Mouse (Mus musculus) embryonic fibroblast, embryonic 13.5 days (primary cell): ENCODE data around the gene Phpt1. TPM values are rescaled to one million over a fixed set of nuclear protein-coding genes. Genes with fewer than 3 reads are reported as not detected.

Source experiments
- H3K27ac ChIP-seq: 2 replicates; pipeline ENCODE4 v1.5.1; 2012; ENCODE audit warnings: low read length, control low read depth, inconsistent platforms; ENCODE audit not compliant: insufficient read depth
- H3K4me1 ChIP-seq: 2 replicates; pipeline ENCODE4 v1.6.1; 2011; ENCODE audit warnings: low read length; ENCODE audit not compliant: control insufficient read depth, insufficient read depth
- H3K4me3 ChIP-seq: 2 replicates; pipeline ENCODE4 v1.5.1; 2011; ENCODE audit warnings: mild to moderate bottlenecking, control low read depth, low read length; ENCODE audit not compliant: insufficient read depth
- CTCF ChIP-seq: IDR thresholded peaks from 2 replicates; pipeline ENCODE4 v1.5.1; 2011; ENCODE audit warnings: mild to moderate bottlenecking, control low read depth, low read length, moderate library complexity, borderline replicate concordance; ENCODE audit not compliant: insufficient read depth
- POLR2A ChIP-seq: IDR thresholded peaks from 2 replicates; pipeline ENCODE4 v1.6.1; 2011; ENCODE audit warnings: low read depth, mild to moderate bottlenecking, control low read depth, low read length, moderate library complexity
- polyA plus RNA-seq: library from polyadenylated mRNA; stranded (reverse); fragments of >200 nt; gene quantifications from 2 replicates; pipeline ENCODE4 v1.2.4, GENCODE M21; 2011; ENCODE audit warnings: low read depth; ENCODE audit not compliant: missing spikeins, insufficient read length

The Phpt1 gene
- polyA plus RNA-seq, 1 experiment, result 46.4 TPM

DNA sequence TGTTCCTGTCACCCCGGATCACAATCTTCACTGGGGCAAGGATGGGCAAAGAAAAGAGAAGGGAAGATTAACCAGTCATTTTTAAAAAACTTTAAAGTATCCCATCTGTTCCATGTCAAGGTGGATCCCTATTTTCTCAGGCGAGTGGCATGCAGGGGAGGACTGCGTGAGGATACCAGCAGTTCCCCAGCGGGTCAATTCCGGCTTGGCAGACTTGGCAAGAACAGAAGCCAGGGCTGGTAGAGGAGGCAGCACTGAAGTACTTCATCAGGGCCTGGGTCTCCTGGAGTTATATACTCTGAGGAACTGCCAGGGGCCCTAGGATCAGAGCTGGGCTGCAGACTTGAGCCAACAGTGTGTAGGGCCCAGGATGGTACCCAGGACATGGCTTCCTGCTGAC lies 27.5 kb upstream of the Phpt1 start:
- no peak overlapping the region for H3K4me3 ChIP-seq
- 0 out of 2 replicates have a peak, but pooled peaks cover 2% of the 10 kb centered on the region for H3K4me1 ChIP-seq
- TF ChIP-seq CTCF, result no peak
- TF ChIP-seq POLR2A, result no peak
- no peak overlapping the region for H3K27ac ChIP-seq

DNA sequence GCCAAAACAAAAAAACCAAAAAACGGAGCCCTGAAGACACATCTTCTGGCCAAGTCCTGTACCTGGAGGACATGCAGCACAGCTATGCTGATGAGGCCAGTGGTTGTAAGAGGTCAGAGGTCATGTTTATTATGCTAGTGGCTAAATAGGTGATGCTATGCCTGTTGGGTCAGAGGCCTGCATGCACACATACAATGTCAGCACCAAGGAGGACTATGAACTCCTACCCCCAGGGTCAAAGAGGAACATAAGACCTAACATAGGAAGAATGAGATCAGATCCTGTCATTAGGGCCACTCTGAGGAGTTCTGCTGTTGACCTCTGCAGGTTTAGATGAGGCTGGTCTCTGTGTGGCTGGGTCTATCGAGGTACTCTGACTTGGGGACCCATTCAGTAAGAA lies 25.0 kb upstream of the Phpt1 start:
- no peak for TF ChIP-seq POLR2A
- no peak for TF ChIP-seq CTCF

DNA sequence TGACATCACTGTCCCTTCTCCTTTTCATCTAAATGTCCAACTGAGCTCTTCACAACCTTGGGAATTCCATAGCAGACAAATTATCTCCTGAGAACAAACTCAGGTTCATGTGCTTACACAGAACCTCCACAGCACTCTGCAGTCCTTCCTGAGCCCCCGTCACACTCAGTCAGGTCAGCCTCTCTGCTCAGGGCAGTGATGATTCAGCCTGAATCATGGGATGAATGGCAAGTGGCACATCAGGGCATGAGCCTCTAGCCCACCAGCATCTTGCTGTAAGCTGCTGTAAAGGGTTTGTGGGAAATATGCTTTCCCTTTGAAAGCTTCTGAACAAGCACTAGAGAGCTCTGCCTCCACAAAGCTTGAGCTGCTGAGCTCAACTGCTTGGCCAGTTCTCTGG lies 23.7 kb upstream of the Phpt1 start:
- no peak for TF ChIP-seq CTCF
- no peak for TF ChIP-seq POLR2A
- Histone ChIP-seq H3K4me1 (0 out of 2 replicates have a peak, but pooled peaks cover 2% of the 10 kb centered on the region), H3K27ac (no peak overlapping the region), H3K4me3 (no peak overlapping the region)

More for the DNA sequence above, 25.0 kb upstream of the Phpt1 start:
- Histone ChIP-seq H3K4me3 (no peak overlapping the region), H3K4me1 (0 out of 2 replicates have a peak, but pooled peaks cover 2% of the 10 kb centered on the region), H3K27ac (no peak overlapping the region)

DNA sequence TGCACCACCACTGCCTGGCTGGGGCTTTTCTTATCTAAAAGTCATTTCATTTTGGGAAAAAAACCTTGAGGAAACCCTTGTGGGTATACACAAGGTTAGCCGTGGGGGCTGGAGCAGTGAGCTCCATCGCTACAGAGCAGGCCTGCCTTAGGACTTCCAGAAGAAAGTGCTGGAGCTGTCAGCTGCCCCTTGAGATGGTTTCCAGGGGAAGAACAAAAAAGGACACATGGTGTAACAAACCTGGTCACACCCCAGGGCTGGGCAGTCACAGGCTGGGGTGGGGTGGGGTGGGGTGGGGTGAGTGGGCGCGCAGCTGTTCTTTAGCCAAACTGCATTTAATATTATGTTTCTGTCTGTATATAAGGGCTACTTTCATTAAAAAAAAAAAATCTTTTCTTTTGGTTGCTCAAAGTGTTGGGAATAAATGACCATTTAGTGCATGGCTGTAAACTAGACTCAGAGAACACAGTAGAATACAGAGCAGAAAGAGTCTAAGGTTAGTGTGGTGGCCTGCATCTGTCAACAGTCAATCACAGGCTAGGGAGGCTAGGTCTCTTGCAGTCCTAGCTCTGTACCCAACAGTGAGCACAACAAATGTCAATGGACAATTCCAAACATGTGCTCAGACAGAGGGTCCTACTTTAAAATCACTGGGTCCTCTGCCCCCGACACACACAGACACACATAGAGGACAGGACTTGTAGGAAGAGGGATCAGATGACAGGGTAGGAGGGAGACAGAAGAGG lies 21.9 kb upstream of the Phpt1 start:
- no peak overlapping the region for H3K4me3 ChIP-seq
- no peak overlapping the region for H3K27ac ChIP-seq
- TF ChIP-seq POLR2A, result no peak
- no peak for TF ChIP-seq CTCF
- H3K4me1 ChIP-seq, result 0 out of 2 replicates have a peak, but pooled peaks cover 2% of the 10 kb centered on the region

DNA sequence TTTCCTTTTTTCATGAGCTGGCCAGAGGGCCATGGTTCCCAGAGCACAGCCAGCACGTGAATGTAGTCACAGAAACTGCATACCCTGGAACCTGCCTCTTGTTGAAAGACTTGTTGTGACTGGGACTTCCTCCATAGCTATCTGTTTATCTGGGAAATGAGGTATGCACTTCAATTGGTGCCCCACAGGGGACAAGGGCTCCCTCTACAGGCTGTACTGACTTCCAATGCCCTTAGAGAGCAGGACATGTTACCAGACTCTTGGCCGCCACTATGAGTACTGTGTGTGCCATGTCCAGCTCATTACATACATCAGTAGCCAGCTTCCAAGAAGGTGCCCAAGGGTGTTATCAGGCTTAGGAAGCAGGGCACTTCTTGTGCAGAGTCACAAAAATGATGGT lies 16.8 kb upstream of the Phpt1 start:
- TF ChIP-seq POLR2A, result no peak
- no peak for TF ChIP-seq CTCF
- Histone ChIP-seq H3K4me3 (no peak overlapping the region), H3K27ac (no peak overlapping the region), H3K4me1 (no peaks in the 10 kb centered on the region)

DNA sequence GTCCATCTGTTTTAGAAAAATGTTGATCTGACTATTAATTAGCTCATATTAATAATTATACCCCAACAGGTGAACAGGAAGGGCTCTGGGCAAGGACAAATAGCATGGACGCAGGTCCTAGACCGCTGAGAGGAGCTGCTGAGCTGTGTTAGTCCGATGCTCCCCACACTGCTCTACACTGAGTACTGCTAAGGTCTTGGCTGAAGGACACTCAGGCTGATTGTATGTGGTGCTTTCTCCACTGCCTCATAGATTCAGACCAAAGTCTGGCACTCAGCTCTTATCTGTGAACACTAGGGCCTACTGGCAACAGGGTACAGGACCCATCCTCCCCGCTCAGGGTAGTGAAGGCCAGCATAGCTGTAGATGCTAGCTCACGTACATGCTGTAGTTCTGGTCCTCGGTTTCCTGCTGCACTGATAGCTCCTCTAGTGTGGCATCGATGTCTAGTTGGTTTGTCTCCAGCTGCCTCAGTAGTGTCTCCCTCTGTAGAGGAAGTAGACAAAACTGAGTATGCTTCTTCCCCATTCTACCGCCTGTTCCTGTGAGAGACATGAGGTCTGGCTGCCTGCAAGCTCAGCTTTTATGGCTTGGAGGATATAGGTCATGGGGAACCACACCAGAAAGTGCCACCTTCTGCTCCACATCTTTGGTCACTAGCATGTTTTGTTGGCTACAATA lies 13.3 kb upstream of the Phpt1 start:
- no peak overlapping the region for H3K4me3 ChIP-seq
- no peak for TF ChIP-seq CTCF
- TF ChIP-seq POLR2A, result no peak
- H3K27ac ChIP-seq, result no peak overlapping the region
- H3K4me1 ChIP-seq, result no peaks in the 10 kb centered on the region

DNA sequence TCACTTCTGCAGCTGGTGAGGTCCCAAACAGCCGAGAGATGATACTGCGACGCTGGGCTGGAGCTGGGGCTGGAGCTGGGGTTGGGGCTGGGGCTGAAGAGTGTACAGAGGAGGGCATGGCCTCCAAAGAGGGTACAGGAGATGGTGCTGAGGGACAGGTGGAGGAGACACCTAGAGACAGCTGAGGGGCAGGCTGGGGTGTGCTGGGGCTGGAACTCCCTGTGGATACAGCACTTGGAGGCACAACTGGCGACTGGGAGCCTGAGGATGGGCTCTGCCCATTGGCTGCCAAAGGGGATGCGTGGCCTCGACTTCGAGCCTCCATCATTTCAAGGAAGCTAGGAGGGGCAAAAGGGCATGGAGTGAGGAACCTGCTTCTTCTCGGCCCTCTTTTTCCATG lies 12.3 kb upstream of the Phpt1 start:
- H3K27ac ChIP-seq, result no peak overlapping the region
- H3K4me1 ChIP-seq, result no peaks in the 10 kb centered on the region
- no peak overlapping the region for H3K4me3 ChIP-seq
- TF ChIP-seq CTCF (no peak), POLR2A (no peak)

DNA sequence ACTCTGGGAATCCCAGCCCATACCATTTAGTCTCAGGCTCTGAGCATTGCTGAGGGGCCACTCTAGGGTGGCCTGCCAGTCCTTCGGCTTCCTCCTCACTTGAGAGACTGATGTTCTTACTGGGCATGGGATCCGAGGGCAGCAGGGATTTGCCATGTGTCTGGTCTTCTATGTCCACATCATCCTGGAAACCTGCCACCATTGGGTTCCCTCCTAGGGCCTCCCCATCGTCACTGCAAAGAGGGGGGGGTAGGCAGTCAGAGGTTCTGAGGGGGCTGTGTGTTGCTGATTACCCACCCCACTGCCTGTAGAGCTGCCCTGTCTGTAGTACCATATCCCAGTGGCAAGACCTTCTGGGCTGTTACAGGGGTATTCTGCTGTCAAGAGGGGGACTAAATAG lies 10.6 kb upstream of the Phpt1 start:
- Histone ChIP-seq H3K4me1 (no peaks in the 10 kb centered on the region), H3K4me3 (no peak overlapping the region), H3K27ac (no peak overlapping the region)
- no peak for TF ChIP-seq POLR2A
- TF ChIP-seq CTCF, result no peak

DNA sequence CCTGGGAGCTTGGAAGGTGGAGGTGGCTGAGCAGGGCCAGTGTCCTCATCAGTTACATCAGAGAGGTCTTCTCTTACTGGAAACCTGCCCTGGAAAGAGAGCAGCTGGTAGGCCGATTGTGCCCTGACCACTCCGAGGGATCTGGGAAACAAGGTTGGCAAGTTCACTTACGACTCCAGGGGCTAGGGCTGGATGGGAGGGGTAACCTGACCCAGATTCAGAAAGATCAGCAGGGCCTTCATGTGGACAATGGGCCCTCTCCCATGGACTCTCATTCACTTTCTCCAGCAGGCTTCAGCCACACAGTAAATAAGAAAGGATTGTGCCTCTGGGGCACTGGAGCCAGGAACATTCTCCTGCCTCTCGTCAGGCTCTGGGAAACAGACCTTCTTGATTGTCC lies 9.8 kb upstream of the Phpt1 start:
- TF ChIP-seq CTCF (no peak), POLR2A (no peak)
- Histone ChIP-seq H3K27ac (no peak overlapping the region), H3K4me3 (no peak overlapping the region), H3K4me1 (no peaks in the 10 kb centered on the region)

DNA sequence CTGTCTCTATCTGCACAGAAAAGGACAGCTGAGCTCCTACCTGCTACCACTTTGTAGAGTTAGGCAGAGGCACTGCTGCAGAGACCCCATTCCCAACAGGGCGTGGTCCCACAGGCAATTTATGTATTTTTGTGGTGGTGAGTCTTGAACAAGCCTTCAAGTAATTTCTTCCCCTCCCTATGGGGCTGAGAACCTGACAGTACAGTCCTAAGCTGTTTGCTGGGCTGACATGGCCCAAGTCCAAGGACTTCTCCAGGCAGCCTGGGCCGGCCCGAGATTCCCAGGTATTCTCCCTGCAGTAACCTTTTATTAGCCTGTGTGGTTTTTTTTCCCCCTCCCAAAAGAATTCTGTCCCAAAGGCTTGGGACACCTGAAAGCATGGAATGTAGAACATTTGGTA lies 9.1 kb upstream of the Phpt1 start:
- no peak overlapping the region for H3K4me3 ChIP-seq
- H3K27ac ChIP-seq, result no peak overlapping the region
- no peaks in the 10 kb centered on the region for H3K4me1 ChIP-seq
- TF ChIP-seq POLR2A (no peak), CTCF (no peak)

DNA sequence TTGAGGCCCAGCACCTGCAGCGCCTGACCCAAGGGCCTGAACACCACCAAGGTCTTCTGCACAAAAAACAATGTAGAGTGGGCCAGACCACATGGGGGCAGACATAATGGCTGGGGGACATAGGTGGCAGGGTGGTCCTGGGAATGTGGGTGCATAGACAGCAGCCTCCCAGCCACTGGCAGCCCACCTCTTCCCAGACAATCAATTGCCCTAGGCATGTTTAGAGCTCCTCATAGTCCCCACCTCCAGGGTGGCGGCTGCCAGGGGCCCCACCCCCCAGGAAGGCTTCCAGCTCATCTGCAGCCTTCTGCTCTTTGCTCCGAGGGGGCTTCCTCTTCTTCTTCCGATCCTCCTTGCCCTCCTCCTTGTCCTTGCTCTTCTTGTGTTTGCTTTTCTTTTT lies 8.5 kb upstream of the Phpt1 start:
- H3K27ac ChIP-seq, result no peak overlapping the region
- no peak for TF ChIP-seq CTCF
- TF ChIP-seq POLR2A, result no peak

More for the DNA sequence above, 8.5 kb upstream of the Phpt1 start:
- H3K4me3 ChIP-seq, result no peak overlapping the region
- H3K4me1 ChIP-seq, result no peaks in the 10 kb centered on the region
